Mouse (Mus musculus) megakaryocyte-erythroid progenitor cell, adult 5-6 weeks (primary cell): ENCODE results near the gene Stab1. TPM values are rescaled to one million over a fixed set of nuclear protein-coding genes. Genes with fewer than 3 reads are reported as not detected.

ENCODE experiments used
- ATAC-seq: replicated peaks from 2 replicates; pipeline ENCODE4 v1.8.0; 2016; ENCODE audit warnings: mild to moderate bottlenecking, inconsistent platforms; ENCODE audit not compliant: severe bottlenecking, poor library complexity, low FRiP score, low TSS enrichment
- total RNA-seq, 2 experiments: library from RNA; stranded (forward) in 1 of 2; stranded (reverse) in 1 of 2; fragments of 200-1000, 215-1000 nt in 1 of 2; fragments of >200 nt in 1 of 2; fragmentation: Nextera tagmentation in 1 of 2; gene quantifications; 2 replicates each; pipeline ENCODE4 v1.2.3; 2014 to 2017

Gene Stab1
- total RNA-seq, 2 experiments from 2014 or later: 0.20 TPM; not detected in 1

DNA sequence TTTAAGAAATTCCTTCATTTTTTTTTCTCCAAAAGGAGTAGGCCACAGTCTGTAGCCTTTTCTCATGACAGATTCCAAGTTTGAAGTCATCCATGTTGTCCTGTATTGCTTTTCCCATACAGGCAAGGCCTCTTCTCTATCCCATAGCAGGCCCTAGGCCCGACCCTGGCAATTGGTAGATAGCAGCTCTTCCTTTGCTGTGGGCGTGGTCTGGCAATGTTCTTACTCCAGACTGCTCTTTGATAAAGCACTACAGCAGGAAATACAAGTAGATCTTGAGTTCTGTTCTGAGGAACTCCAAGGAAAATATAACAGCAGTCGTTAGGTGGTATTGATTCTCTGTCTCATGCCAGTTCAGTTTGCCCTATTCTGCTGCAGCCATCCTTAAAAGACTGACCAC, 57.8 kb downstream of the Stab1 start:
- ATAC-seq: peak; percentile 96

DNA sequence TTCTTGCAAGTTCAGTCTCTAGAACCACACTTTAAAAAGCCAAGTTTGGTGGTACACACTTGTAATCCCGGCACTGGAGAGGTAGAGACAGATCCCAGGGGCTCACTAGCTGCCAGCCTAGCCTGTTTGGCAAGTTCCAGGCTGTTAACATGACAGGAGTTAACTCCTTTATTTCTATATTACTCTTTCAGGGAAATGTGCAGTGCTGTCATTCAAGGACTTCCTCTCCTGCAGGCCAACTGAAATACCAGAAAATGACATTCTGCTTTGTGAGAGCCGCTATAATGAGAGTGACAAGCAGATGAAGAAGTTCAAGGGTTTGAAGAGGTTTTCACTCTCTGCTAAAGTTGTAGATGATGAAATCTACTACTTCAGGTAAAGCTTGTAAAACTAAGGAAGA, 63.3 kb downstream of the Stab1 start:
- ATAC-seq: no peak

GRCm38 (mm10) chr14:31089918-31090317, 78.5 kb downstream of the Stab1 start:
- ATAC-seq: no peak

Other genes with a start within 250 kb of the Stab1 start
- not detected in 2 replicates for gene Itih3, start 244.9 kb downstream of the Stab1 start, total RNA-seq (2014; fragmentation: Nextera tagmentation)
- not detected in 2 replicates for gene Itih3, start 244.9 kb downstream of the Stab1 start, total RNA-seq (2017)
- gene Itih1, start 225.4 kb downstream of the Stab1 start, total RNA-seq (2014; fragmentation: Nextera tagmentation): not detected in 2 replicates
- gene Itih1, start 225.4 kb downstream of the Stab1 start, total RNA-seq (2017): not detected in 2 replicates
- 7.8 and 8.2 TPM in 2 replicates for gene Nek4, start 217.3 kb downstream of the Stab1 start, total RNA-seq (2014; fragmentation: Nextera tagmentation)
- 8.3 and 10.7 TPM in 2 replicates for gene Nek4, start 217.3 kb downstream of the Stab1 start, total RNA-seq (2017)
- gene Glt8d1, start 167.2 kb downstream of the Stab1 start, total RNA-seq (2014; fragmentation: Nextera tagmentation): 41.3 and 42.4 TPM in 2 replicates
- gene Glt8d1, start 167.2 kb downstream of the Stab1 start, total RNA-seq (2017): 19.3 and 44.1 TPM in 2 replicates
- 188 and 214 TPM in 2 replicates for gene Spcs1, start 167.0 kb downstream of the Stab1 start, total RNA-seq (2014; fragmentation: Nextera tagmentation)
- gene Spcs1, start 167.0 kb downstream of the Stab1 start, total RNA-seq (2017): 91.6 and 97.9 TPM in 2 replicates
- 64.6 and 83.6 TPM in 2 replicates for gene Pbrm1, start 149.5 kb downstream of the Stab1 start, total RNA-seq (2014; fragmentation: Nextera tagmentation)
- 75.7 and 82.9 TPM in 2 replicates for gene Pbrm1, start 149.5 kb downstream of the Stab1 start, total RNA-seq (2017)
- 442 and 595 TPM in 2 replicates for gene Gnl3, start 149.5 kb downstream of the Stab1 start, total RNA-seq (2014; fragmentation: Nextera tagmentation)
- gene Gnl3, start 149.5 kb downstream of the Stab1 start, total RNA-seq (2017): 624 and 645 TPM in 2 replicates
- 161 and 205 TPM in 2 replicates for gene Smim4, start 39.7 kb downstream of the Stab1 start, total RNA-seq (2014; fragmentation: Nextera tagmentation)
- 56.2 and 61.8 TPM in 2 replicates for gene Smim4, start 39.7 kb downstream of the Stab1 start, total RNA-seq (2017)
- 82.3 and 91.5 TPM in 2 replicates for gene Nt5dc2, start 37.6 kb downstream of the Stab1 start, total RNA-seq (2014; fragmentation: Nextera tagmentation)
- 49.2 and 87.0 TPM in 2 replicates for gene Nt5dc2, start 37.6 kb downstream of the Stab1 start, total RNA-seq (2017)
- gene Tnnc1, start 39.7 kb upstream of the Stab1 start, total RNA-seq (2014; fragmentation: Nextera tagmentation): 1.8 TPM in 1 of 2 replicates, not detected in the other
- not detected in 2 replicates for gene Tnnc1, start 39.7 kb upstream of the Stab1 start, total RNA-seq (2017)
- gene Nisch, start 48.3 kb upstream of the Stab1 start, total RNA-seq (2014; fragmentation: Nextera tagmentation): 144 and 164 TPM in 2 replicates
- 67.7 and 77.9 TPM in 2 replicates for gene Nisch, start 48.3 kb upstream of the Stab1 start, total RNA-seq (2017)
- gene Sema3g, start 49.2 kb upstream of the Stab1 start, total RNA-seq (2014; fragmentation: Nextera tagmentation): not detected in 2 replicates
- not detected in 2 replicates for gene Sema3g, start 49.2 kb upstream of the Stab1 start, total RNA-seq (2017)
- gene Phf7, start 82.7 kb upstream of the Stab1 start, total RNA-seq (2014; fragmentation: Nextera tagmentation): 10.2 and 23.0 TPM in 2 replicates
- 9.8 and 15.7 TPM in 2 replicates for gene Phf7, start 82.7 kb upstream of the Stab1 start, total RNA-seq (2017)
- gene Bap1, start 82.8 kb upstream of the Stab1 start, total RNA-seq (2014; fragmentation: Nextera tagmentation): 42.7 and 43.6 TPM in 2 replicates
- 65.4 and 67.9 TPM in 2 replicates for gene Bap1, start 82.8 kb upstream of the Stab1 start, total RNA-seq (2017)
- 0.59 TPM in 1 of 2 replicates, not detected in the other for gene Dnah1, start 155.3 kb upstream of the Stab1 start, total RNA-seq (2014; fragmentation: Nextera tagmentation)
- 0.04 TPM in 1 of 2 replicates, not detected in the other for gene Dnah1, start 155.3 kb upstream of the Stab1 start, total RNA-seq (2017)
- gene Capn7, start 168.0 kb upstream of the Stab1 start, total RNA-seq (2014; fragmentation: Nextera tagmentation): 36.1 and 45.5 TPM in 2 replicates
- 64.5 and 81.7 TPM in 2 replicates for gene Capn7, start 168.0 kb upstream of the Stab1 start, total RNA-seq (2017)